Mouse (Mus musculus) gastrocnemius, postnatal 36 days (tissue): ENCODE results near the gene Lcor. TPM values are rescaled to one million over a fixed set of nuclear protein-coding genes. Genes with fewer than 3 reads are reported as not detected.

Experiments
- DNase-seq, 2 experiments: peaks; one replicate each; pipeline ENCODE4 v3.0.0; 2022
- intact Hi-C: fragments of 180-260 bp; cut with DNase I; formaldehyde crosslinking; loops from one replicate; pipeline ENCODE4 v1.15.1; 2025
- total RNA-seq, 2 experiments: library from RNA; stranded (reverse); gene quantifications; 2 replicates each; pipeline ENCODE4 v1.2.3; 2021

Lcor gene
- total RNA-seq, 2 experiments from 2014 or later: 11.2 to 12.6 TPM

DNA sequence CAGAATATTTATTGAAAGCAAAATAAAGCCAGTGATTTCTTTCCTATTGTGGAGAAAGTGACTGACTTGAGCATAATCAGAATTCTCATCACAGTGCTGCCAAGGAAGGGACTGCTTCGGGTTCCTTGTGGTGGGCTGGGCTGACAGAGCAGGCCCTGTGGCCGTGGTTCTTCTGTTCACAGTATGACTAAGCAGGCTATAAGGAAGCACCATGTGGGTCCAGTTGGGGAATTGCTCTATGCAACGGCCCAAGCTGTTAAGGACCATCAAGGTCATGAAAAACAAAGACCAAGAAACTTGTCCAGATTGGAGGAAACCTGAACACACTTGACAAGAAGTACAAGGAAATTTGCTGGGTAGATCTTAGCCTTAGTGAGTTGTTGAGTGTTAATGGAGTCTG is 16.0 kb upstream of the Lcor start:
- intact Hi-C loops: no loop called here
- no peak for DNase-seq

DNA sequence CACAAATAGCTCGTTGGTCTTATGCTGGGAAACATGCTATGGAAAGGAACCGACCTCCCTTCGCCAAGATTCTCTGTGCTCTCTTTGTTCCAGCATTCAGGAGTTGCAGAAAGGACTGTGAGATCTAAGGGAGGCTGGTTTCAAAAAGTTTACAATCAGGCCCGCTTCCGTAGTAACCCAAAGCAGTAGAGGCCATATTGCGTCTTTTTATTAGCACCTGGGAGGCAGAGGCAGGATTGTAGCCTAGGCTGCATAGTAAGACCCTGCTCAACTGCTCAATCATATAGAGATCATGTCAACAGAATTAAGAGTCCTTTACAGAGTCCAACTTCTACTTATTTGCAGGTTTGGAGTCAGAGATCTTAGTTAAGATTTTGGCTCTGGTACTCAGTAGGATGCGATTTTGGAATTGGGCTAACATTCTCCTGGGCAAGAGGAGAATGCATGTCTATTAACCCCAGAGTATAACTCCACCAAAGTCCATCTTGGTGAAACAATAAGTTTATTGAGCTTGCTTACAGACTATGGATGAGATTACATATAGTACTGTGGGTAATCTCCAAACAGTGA is 8.8 kb upstream of the Lcor start:
- no peak for DNase-seq
- intact Hi-C loops: no loop called here

DNA sequence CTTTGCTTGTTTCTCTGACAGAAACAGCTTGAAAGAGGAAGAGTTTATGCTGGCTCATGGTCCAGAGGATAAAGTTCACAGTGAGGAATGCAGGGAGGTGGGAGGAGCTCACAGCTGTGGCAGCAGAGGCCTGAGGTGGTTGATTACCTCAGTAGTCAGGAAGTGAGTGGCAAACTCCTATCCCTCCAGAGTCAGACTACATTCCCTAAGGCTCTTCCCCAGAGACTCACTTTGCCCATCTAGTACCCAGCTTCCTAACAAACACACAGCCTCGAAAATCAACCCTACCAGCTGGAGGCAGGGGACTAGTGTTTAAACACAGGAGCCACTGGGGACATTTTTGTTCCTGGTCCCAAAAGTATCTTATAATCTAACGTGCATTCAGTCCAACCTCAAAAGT is 7.5 kb upstream of the Lcor start:
- DNase-seq: no peak
- intact Hi-C loops: loop anchor here (5.0 kb wide), 1 partner anchor 158 kb away; no protein-coding TSS in a partner anchor

DNA sequence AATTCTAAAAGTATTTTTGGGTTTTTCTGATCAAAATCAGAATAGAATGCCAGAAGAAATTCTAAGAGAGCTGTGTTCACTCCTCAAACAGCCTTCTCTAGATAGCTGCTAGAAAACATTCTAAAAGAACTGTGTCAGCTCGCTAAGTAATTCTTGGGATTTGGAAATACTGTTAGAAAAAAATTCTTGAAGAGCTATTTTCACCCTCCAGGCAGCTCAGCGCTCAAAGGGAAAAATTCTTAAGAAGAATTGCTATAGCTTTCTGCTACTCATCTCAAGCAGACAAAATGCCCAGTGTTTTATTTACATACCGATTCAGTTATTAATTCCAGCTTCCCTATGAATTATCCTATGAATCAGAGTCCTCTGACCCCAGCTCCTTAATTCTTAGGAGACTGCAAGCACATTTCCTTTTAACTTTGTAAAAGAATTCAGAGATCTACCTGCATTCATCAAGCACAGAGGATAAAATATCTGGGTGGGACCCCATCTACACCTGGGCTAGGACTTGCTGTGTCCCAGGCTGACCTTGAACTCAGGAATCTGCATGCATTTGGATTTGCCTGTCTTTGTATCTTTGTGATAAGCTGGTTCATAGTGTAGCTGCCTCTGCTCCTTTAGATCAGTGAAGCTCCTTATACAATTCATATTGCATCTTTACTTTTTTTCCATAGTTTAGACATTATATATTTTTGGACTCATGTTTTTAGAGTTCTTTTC is 5.7 kb upstream of the Lcor start:
- intact Hi-C loops: loop anchor here (5.0 kb wide), 1 partner anchor 159 kb away; no protein-coding TSS in a partner anchor
- DNase-seq: no peak

DNA sequence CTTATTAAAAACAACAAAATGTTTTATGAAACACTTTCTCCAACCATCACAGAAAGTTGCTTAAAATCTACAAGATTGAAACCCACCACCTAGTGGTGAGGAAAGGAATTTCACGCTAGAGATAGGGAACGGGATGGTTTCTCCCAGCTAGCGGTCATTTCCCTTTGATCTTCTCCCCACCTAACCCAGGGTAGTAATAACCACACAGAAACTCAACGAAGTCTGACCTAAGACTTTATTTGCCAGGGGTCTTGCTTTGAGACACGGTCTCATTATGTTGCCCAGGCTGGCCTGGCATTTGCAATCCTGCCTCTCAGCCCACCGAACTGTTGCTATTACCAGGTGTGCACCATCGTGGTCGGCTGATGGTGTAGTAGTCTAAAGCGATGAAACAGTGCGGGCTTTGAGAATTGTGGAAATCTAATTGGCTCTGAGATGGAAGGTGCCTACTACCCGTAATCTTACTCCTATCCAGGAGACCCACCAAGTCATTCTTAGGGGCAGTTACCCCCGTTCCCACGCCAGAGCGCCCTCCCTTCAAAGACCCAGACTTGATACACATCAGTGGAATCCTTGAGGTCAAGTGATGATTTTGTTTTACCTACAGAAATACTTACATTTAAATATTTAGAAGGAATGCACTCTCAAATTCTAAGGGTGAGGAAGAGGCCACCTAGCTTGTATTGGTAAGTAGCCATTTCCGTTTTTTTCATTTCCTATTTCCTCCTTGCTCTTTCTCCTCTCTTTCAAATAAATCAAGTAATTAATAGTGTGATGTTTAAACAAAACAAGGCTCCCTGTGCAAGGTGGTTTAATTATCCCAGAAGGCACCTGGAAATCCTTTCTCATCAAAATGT is 1.2 kb upstream of the Lcor start:
- no peak for DNase-seq
- intact Hi-C loops: no loop called here

DNA sequence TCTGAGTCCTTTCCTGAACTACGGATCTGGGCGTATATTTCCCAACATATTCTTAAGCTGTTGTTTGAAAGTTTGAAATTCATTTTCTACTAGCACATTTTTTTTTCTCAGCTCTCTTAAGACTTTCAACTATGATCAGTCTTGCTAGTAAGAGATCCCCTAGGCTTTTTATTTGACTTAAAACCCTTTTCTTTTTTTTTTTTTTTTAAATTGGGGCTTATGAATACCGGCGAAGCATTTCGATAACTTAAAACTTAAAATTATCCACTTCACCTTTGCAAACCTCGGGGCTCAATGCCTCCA is 599 bp upstream of the Lcor start:
- intact Hi-C loops: loop anchor here (2.0 kb wide), 1 partner anchor 135 kb away; no protein-coding TSS in a partner anchor
- DNase-seq: no peak

DNA sequence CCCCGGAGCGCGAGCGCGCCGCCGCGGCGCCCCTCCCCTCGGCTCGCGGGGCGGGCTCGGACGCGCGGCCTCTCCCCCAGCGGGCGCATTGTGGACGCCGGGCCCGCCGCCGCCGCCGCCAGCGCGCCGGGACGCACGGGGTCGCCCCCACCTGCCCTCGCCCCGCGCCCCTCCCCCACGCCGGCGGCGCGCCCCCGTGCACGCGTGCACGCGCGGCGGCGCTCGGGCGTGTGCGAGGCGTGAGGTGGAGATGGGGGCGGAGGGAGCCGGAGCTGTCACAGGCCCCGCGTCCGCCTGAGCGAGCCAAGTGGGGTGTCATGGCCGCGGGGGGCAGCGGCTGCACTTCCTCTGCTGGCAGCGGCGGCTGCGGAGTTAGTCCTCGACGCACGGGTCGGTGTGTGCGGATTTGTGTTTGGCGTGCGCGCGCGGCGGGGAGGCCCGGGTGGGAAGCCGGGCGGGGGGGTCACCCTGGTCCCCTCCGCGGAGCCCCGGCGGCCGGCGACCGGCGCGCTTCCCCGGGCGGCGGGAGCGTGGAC is 540 bp downstream of the Lcor start:
- peak; percentile 57 to 63 for DNase-seq
- intact Hi-C loops: loop anchor here (2.0 kb wide), 1 partner anchor 134 kb away; no protein-coding TSS in a partner anchor

DNA sequence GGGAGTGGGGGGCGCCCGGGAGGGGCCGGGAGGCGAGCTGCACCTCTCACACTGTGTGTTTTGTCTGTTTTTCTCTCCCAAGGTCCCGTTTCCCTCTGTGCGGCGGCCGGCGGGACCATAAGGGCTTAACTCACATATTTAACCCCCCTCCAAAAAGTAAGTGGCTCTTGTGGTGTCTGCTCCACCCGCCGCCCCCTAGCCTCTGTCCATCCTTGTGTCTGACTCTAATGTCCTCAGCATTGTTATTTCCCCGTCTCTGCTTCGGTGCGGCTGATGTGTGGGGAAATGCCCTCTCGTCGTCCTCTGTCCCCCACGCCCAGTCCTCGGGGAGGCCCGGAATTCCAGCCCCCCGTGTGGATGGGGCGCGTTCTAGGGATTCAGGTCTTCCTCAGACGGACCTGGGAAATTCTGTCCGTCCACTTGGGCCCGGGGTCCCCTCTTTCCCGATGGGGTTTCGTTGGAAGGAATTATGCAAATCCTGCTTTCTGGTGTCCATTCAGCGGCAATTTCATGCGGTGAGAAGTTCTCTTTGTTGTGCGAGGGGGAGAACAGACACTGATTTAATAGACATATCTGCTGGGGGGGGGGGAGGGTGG is 1.1 kb downstream of the Lcor start:
- DNase-seq: peak in 1 of 2 experiments; percentile 29
- intact Hi-C loops: loop anchor here (2.0 kb wide), 1 partner anchor 133 kb away; no protein-coding TSS in a partner anchor

DNA sequence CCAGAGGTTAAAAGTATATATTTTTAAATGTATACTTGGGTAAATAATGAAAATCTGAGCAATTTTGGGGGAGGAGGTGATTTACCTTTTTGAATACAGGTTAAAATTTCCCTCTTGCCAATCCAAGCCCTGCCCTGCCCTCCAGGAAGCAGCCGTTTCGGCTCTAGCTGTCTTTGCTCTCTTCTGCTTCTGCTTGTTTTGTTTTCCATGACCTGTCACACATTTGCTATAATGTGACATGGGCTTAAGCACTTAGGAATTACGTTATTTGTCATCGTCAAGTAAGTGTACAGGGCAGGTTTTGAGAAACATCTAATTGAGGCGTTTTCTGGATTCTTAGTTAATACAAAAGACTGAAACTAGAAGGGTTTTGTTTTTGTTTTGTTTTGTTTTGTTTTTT is 1.9 kb downstream of the Lcor start:
- intact Hi-C loops: no loop called here
- no peak for DNase-seq

DNA sequence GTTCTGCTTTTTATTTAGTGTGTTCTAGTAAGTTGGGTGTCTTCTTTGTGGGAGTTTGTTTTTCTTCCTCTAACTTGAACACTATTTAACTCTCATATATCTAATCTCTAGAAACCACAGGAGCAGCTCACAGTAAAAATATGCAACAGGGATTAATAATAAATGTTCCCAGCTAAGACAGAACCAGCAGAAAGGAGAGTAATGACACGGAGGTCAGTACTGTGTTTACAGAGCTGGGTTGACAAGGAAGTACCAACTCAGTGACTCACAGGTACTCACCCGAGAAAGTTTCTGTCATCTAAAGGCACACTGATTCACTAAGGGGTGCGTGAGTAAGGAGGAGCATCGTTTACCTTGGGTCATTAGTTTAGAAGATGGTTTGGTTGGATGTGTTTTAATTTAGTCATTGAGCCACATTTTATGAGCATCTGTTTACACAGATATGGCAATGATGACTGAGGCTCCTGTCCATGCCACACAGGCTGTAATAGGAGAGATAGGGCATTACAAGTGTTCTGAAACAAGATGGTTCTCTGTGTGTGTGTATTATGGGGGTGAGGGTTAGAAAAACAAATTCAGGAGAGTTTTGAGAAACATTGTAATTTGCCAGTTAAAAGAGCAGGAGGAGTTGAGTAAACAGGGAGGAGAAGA is 13.1 kb downstream of the Lcor start:
- intact Hi-C loops: no loop called here
- DNase-seq: no peak

DNA sequence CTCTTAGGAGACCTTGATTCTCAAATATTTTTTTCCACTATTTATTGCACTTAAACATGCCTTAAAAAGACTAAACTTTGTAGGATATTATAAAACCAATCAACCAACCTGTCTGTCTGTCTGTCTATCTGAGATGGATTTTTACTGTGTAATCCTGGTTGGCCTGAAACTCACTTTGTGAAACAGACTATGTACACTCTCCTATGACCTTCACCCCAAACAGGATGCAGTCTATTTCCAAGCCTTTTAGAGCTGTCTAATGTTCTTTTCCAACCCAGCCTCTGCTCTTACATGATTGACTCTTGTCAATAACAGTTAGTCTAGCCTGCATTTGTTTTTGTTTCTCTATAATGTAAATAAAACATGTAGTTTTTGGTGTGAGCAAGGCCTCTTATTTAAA is 13.6 kb downstream of the Lcor start:
- DNase-seq: no peak
- intact Hi-C loops: no loop called here

DNA sequence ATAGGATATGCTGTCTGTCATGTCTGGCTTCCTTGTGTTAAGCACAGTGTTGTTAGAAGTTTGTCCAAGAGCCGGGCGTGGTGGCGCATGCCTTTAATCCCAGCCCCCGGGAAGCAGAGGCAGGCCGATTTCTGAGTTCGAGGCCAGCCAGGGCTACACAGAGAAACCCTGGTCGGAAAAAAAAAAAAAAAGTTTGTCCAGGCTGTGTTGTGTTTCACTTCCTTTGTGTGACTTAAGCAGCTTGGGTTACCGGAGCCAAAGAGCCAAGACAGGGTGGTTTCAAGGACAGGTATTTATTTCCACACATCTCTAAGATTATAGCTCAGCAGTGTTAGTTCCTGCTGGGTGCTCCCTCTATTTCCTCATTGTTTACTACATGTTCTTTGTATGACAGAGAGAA is 25.4 kb downstream of the Lcor start:
- intact Hi-C loops: no loop called here
- no peak for DNase-seq

DNA sequence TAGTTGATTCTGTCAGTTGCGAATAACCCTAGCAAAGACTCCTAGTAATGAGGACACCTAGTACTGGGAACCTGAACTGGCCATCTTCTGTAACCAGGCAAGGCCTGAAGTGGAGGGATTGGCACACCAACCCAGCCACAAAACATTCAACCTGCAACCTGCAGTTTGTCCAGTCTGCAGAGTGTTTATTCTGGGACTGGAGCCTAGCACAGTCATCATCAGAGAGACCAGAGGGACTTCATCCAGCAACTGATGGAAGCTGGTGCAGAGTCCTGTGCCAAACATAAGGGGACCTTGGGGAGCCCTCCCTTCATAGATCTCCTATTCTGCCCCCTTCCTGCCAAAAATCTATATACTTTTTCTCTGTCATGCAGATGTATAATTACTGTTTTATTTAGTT is 32.4 kb downstream of the Lcor start:
- DNase-seq: no peak
- intact Hi-C loops: no loop called here

DNA sequence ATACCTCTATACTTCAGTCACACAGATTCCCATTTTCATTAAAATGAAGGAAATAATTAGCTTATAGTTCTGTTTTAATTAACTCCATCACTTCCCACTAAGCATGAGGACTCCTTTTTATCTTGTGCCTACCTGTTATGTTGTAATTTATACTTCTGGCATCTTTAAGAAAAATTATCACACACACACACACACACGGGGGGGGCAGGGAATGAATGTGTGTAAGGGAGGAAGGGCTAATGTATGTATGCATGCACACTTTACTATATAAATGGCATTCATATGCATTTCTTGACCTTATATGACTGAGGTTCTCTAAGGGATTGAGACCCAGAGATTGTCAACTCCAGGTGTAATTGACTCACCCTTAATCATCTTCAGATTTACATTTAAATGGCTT is 33.1 kb downstream of the Lcor start:
- DNase-seq: no peak
- intact Hi-C loops: no loop called here

DNA sequence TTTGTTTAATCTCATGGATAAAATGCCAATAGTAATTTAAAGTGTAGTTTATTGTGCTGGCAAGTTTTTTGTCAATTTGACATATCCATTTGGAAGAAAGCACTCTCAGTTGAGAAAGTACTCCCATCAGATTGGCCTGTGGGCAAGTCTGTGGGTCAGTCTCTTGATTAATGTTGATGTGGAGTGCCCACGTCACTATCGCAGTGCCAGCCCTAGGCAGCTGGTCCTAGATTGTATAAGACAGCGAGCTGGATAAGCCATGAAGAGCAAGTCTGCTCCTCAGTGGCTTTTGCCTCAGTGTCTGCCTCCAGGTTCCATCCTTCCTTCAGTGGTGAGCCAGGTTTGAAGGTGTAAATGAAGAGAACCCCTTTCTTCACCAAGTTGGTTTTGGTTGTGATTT is 34.6 kb downstream of the Lcor start:
- intact Hi-C loops: no loop called here
- no peak for DNase-seq

DNA sequence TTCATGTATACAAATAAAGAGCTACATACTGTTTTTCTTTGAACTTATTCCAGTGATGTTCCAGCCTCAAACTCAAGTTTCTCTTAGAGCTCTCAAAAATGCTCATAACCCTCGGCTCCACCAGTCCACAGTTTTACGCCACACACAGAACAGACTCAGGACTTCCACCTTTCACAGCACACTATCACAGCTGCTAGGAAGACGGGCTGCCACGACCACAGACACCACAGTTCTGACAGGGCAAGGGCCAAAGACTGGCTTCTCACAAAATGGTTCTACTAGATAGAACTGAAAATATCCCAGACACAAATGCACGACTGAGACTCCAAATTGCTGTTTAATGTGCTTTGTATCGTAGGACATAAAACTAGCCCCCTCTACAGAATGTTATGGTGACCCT is 36.7 kb downstream of the Lcor start:
- no peak for DNase-seq
- intact Hi-C loops: no loop called here

DNA sequence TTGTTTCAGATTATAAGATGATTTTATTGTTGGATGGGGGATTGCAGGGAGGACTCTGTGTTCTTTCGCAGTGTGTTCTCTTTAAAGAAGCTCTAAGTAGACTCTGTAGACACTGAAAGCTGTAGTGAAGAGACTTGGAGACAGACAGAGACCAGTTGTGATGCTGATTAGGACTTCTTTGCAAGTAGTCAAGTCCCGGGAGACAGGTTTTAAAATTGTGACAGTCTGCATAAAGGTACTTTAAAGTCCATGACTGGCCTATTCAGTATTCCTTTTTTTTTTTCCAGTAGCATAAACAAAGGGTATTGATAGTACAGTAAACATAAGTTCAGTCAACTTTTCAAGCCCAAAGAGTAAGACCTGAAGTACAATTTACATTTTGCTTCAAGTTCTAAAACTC is 39.8 kb downstream of the Lcor start:
- no peak for DNase-seq
- intact Hi-C loops: no loop called here

DNA sequence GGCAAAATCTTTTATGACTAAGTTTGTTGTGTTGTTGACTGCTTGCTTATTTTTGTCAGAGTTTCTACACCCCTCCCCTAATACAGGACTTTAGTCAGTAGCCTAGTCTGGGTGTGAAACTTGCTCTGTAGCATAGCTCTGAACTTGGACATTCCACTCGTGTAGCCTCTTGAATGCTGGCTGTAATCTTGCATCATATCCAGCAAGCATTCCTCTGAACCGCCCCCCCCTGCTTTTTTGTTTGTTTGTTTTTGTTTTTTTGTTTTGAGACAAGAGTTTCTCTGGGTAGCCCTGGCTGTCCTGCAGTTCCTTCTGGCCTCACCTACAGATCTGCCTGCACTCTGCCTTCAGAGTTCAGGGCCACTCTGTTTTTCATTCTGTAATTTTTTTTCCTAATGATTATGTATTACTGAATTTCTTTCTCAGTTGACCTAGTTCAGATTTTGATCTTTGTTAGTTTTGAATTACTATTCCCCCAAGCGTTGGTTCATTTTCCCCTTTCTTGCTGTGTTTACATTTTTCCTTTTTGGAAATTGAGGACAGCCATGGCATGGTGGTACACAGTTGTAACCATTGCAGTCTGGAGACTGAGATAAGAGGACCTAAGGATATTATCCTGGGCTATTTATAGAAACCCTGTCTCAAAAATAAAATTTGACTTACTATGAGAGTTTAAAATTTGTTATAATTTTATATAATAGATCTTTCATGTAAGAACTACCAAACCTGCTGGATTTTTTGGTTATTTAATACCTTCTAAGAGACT is 41.5 kb downstream of the Lcor start:
- intact Hi-C loops: no loop called here
- DNase-seq: no peak

DNA sequence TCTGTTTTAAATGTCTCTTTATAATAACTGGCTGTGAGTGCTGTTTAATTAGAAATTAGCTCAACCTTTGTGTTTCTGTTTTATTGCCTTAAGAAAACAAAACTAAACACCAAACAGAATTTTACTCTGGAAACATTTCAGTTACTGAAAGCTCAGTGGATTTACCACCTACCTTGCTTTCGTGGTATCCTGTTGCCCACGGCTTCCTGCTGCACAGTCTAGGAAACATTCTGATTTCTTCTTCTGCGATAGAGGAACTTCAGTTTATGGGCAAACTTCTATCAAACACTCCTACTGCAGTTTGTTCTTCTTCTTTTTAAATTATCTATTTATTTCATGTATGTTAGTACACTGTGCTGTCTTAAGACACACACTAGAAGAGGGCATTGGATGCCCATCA is 46.7 kb downstream of the Lcor start:
- intact Hi-C loops: no loop called here
- no peak for DNase-seq

DNA sequence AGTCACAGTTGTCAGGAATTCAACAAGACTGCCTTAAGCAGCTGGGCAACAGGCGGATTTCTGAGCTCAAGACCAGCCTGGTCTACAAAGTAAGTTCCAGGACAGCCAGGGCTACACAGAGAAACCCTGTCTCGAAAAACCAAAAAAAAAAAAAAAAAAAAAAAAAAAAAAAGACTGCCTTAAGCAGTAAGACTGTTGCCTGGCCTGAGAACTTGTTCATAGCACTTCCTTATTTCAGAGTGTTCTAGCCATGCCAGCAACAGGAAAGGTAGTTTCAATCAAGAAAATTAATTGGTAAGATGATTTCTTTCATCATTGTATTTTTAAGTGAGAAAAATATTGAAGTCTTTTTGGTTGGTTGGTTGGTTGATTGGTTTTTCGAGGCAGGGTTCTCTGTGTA is 51.6 kb downstream of the Lcor start:
- intact Hi-C loops: no loop called here
- no peak for DNase-seq
